Mouse (Mus musculus) cerebellum, adult 2 months (tissue): ENCODE results near the gene Lrrc29.

Source experiments
- CTCF ChIP-seq: fragments of 200-500 bp; IDR thresholded peaks from 2 replicates; pipeline ENCODE4 v1.5.1; 2011; ENCODE audit warnings: low read depth, mild to moderate bottlenecking, control low read depth, low read length, moderate library complexity, borderline replicate concordance; ENCODE audit not compliant: insufficient read depth
- POLR2A ChIP-seq: fragments of 200-500 bp; IDR thresholded peaks from 2 replicates; pipeline ENCODE4 v1.6.1; 2011; ENCODE audit warnings: low read length, control low read depth, borderline replicate concordance; ENCODE audit not compliant: insufficient read depth

GRCm38 (mm10) chr8:105276292-105277120 is 49.6 kb downstream of the Lrrc29 start:
- TF ChIP-seq CTCF = no peak
- no peak for TF ChIP-seq POLR2A
